Mouse (Mus musculus) hindbrain, postnatal 0 days (tissue): ENCODE measurements around the gene Fchsd2. TPM values are rescaled to one million over a fixed set of nuclear protein-coding genes. Genes with fewer than 3 reads are reported as not detected.

Experiments used
- ATAC-seq: fragments of 200-750 bp; cut with Nextera tagmentation; 2 replicates; pipeline ENCODE4 v1.8.0; 2017; ENCODE audit warnings: mild to moderate bottlenecking, moderate TSS enrichment, moderate library complexity
- DNase-seq: peaks from one replicate; pipeline ENCODE4 v3.0.0-alpha.2; 2015; ENCODE audit warnings: low spot score
- H3K27ac ChIP-seq: fragments of 300-500 bp; sonication (generic); 2 replicates; pipeline ENCODE4 v1.5.1; 2014; ENCODE audit warnings: mild to moderate bottlenecking
- H3K27me3 ChIP-seq: fragments of 300-500 bp; sonication (generic); 2 replicates; pipeline ENCODE4 v1.6.1; 2014; ENCODE audit warnings: low read length, mixed read lengths; ENCODE audit not compliant: insufficient read depth
- H3K36me3 ChIP-seq: fragments of 300-500 bp; sonication (generic); 2 replicates; pipeline ENCODE4 v1.6.1; 2014; ENCODE audit warnings: low read length, mixed read lengths; ENCODE audit not compliant: insufficient read depth
- H3K4me1 ChIP-seq: fragments of 300-500 bp; sonication (generic); 2 replicates; pipeline ENCODE4 v1.6.1; 2014; ENCODE audit warnings: antibody characterized with exemption, low read length, mixed read lengths; ENCODE audit not compliant: insufficient read depth
- H3K4me2 ChIP-seq: fragments of 300-500 bp; sonication (generic); 2 replicates; pipeline ENCODE4 v1.6.1; 2014; ENCODE audit warnings: low read depth, mild to moderate bottlenecking, low read length, moderate library complexity, mixed read lengths
- H3K4me3 ChIP-seq: fragments of 300-500 bp; sonication (generic); 2 replicates; pipeline ENCODE4 v1.5.1; 2014; ENCODE audit warnings: low read length
- H3K9ac ChIP-seq: fragments of 300-500 bp; sonication (generic); replicated peaks from 2 replicates; pipeline ENCODE4 v1.6.1; 2014; ENCODE audit warnings: mild to moderate bottlenecking, low read length, moderate library complexity, mixed read lengths
- H3K9me3 ChIP-seq: fragments of 300-500 bp; sonication (generic); 2 replicates; pipeline ENCODE4 v1.6.1; 2016; ENCODE audit warnings: low read length, mixed read lengths
- CTCF ChIP-seq: IDR thresholded peaks from 2 replicates; pipeline ENCODE4 v1.5.1; 2016; ENCODE audit warnings: antibody characterized with exemption, control low read depth, low read depth
- WGBS: fragments of 180-500 bp; shearing (Covaris S2); extraction: QIAGEN DNeasy Blood & Tissue Kit; methylation state at CpG from one replicate; pipeline ENCODE4 v1.1.7; 2014; 5-methylcytosine and 5-hydroxymethylcytosine counted together
- polyA plus RNA-seq: library from polyadenylated mRNA; unstranded; fragments of >200 nt; fragmentation: Nextera tagmentation; extraction: Ambion mirVana; gene quantifications from 2 replicates; pipeline ENCODE4 v1.2.1, GENCODE M21; 2015
- total RNA-seq: library from RNA; depleted of rRNA; stranded (reverse); fragments of >200 nt; gene quantifications from 2 replicates; pipeline ENCODE4 v1.2.3, GENCODE M21; 2014

Gene Fchsd2
- total and polyA plus RNA-seq, 2 experiments from 2014 or later: 34.2 to 43.1 TPM

DNA sequence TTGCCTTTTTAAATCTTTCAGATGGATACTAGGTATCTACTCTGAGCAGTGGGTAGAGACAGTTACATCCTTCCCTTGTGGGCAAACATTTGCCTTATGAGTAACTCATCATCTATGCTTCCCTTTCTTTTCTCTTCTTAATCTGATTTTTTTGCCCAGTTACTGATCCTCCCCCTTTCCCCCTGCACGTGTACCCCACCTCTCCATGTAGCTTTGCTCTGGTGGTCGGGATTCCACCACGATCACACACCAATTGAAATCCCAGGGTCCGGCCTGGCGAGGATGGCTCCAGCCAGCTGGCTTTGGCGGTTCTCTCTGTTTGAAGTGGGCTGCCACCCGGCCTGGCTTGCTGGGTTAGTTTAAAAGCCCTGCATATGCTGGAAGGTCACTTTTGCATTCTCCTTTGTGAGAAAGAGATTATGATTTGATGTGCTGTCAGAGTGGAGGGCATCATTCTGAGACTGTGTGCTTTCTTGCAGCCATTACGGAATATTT, 17.2 kb downstream of the Fchsd2 start:
- Histone ChIP-seq H3K4me1 (peaks cover 10% of the 10 kb centered on the region; the same call in 1 of the 2 replicates), H3K36me3 (no peaks in the 10 kb centered on the region), H3K27ac (peak overlapping the region; percentile 99), H3K9me3 (no peaks in the 10 kb centered on the region), H3K27me3 (no peaks in the 10 kb centered on the region), H3K4me3 (peak overlapping the region; percentile 90), H3K9ac (peak overlapping the region; percentile 94), H3K4me2 (peak overlapping the region; percentile 87)
- no peak for TF ChIP-seq CTCF
- 5% methylated on average over 8 of the region's 8 CpGs for WGBS
- DNase-seq: peak; percentile 59
- no peak for ATAC-seq

DNA sequence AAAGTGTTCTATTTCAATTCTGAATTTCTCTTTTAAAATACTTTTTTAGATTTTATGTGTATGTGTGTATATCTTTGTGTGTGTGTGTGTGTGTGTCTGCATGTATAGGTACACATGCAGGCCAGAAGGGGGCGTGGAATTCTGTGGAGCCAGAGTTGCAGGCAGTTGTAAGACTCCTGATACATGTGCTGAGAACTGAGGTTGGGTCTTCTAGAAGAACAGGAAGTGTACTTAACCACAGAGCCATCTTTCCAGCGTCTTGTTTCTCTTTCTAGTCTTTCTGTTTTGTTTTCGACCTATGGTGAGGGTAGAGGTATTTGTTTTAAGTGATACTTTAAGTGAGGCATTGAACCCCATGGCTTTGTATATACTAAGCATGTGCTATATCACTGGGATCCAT, 20.7 kb downstream of the Fchsd2 start:
- no peak overlapping the region for H3K9ac ChIP-seq
- no peak for DNase-seq
- no peaks in the 10 kb centered on the region; the same call in 1 of the 2 replicates for H3K4me1 ChIP-seq
- H3K9me3 ChIP-seq: no peaks in the 10 kb centered on the region
- no peaks in the 10 kb centered on the region for H3K27me3 ChIP-seq
- no peak overlapping the region for H3K4me2 ChIP-seq
- no peak overlapping the region for H3K27ac ChIP-seq
- 0 out of 2 replicates have a peak, but pooled peaks cover 20% of the 10 kb centered on the region for H3K36me3 ChIP-seq
- no peak for ATAC-seq
- WGBS: 91% methylated on average over 3 of the region's 3 CpGs
- TF ChIP-seq CTCF: no peak
- no peak overlapping the region for H3K4me3 ChIP-seq

DNA sequence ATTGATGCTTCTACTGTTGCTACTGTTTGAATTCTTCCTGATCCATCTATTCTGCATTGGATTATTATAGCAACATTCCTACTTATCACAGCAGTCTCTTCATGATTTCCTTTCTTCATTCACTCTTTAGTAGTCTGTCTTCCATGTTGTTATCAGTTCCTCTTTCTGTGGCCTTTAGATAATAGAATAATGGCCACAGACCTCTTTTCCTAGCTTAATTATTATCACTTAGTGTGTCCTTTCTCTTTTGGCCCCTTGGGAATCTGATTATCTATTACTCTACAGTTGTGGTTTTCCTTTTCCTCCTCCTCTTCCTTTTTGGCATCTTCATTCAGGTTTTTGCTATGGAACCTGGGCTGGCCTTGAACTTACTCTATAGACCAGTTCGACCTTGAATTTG, 21.7 kb downstream of the Fchsd2 start:
- ATAC-seq: no peak
- 0 out of 2 replicates have a peak, but pooled peaks cover 20% of the 10 kb centered on the region for H3K36me3 ChIP-seq
- 100% methylated on average over 1 of the region's 1 CpGs for WGBS

GRCm38 (mm10) chr7:101119391-101119790, 26.7 kb downstream of the Fchsd2 start:
- peaks cover 20% of the 10 kb centered on the region; the same call in 1 of the 2 replicates for H3K36me3 ChIP-seq
- ATAC-seq (no peak), DNase-seq (no peak)
- no peak overlapping the region for H3K4me3 ChIP-seq
- no peaks in the 10 kb centered on the region for H3K9me3 ChIP-seq
- H3K27ac ChIP-seq: no peak overlapping the region
- TF ChIP-seq CTCF: no peak
- H3K4me1 ChIP-seq: no peaks in the 10 kb centered on the region
- WGBS: 92% methylated on average over 7 of the region's 7 CpGs
- no peak overlapping the region for H3K4me2 ChIP-seq
- no peaks in the 10 kb centered on the region for H3K27me3 ChIP-seq
- H3K9ac ChIP-seq: no peak overlapping the region

More for the DNA sequence above, 21.7 kb downstream of the Fchsd2 start:
- no peak overlapping the region for H3K9ac ChIP-seq
- H3K4me2 ChIP-seq: no peak overlapping the region
- TF ChIP-seq CTCF: no peak
- DNase-seq: no peak
- no peak overlapping the region for H3K27ac ChIP-seq
- no peaks in the 10 kb centered on the region for H3K27me3 ChIP-seq
- H3K9me3 ChIP-seq: no peaks in the 10 kb centered on the region
- no peak overlapping the region for H3K4me3 ChIP-seq
- H3K4me1 ChIP-seq: no peaks in the 10 kb centered on the region; the same call in 1 of the 2 replicates

DNA sequence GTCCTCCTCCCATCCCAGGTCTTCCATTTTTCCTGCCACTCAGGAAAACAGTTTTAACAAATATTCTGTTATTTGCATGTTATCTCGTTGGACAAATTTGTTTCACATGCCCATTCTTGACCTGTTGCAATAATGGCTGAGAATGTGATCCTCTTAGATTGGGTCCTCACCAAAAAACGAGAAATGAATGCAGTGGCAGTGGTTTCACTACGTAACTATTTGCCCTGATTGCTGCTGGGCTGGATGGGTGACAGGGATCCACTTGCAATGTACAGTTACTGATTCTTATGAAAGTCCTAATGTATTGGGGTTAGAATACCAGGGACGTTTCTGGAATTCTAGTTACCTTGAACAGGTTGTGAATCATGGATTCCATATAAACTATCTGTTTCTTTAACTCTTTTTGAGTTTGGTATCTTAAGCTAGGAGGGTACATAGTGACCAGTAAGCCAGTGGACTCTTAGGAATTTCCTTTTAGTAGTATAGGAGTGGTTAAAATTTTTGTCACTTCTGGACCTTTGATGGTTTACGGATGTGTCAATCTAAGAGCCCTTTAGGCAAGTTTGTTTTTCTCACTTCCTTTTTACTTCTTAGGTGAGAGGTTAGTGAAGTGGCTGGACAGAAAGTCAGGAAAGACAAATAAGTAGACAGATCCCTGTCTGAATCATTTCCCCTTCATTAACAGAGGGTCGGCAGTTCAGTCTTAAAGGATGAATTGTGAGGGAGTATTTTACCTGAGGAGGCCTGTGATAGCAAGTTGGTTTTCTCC, 31.1 kb downstream of the Fchsd2 start:
- ATAC-seq (no peak), DNase-seq (no peak)
- Histone ChIP-seq H3K4me2 (no peak overlapping the region), H3K36me3 (no peaks in the 10 kb centered on the region; the same call in 1 of the 2 replicates), H3K4me3 (no peak overlapping the region), H3K4me1 (no peaks in the 10 kb centered on the region), H3K27me3 (no peaks in the 10 kb centered on the region), H3K27ac (no peak overlapping the region), H3K9me3 (no peaks in the 10 kb centered on the region), H3K9ac (no peak overlapping the region)
- TF ChIP-seq CTCF: no peak
- WGBS: 86% methylated on average over 6 of the region's 6 CpGs

DNA sequence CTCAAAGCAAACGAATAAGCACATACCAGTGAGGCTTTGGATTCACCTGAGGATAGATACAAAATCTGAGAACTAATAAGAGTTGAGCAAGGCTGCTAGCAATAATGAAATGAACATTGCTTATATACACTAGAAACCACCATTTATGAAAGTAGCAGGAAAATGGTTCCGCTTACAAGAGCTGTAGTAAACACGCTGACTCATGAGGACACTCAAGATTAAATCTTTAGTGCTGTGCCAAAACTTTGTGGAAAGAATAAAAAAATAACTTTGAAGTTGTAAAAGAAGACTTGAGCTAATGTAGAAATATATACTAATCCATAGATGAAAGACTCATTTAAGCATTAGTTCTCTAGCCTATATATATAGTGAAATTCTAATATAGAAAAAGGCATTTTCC, 35.1 kb downstream of the Fchsd2 start:
- ATAC-seq (no peak), DNase-seq (no peak)
- no peaks in the 10 kb centered on the region for H3K9me3 ChIP-seq
- H3K4me2 ChIP-seq: no peak overlapping the region
- no peak overlapping the region for H3K4me3 ChIP-seq
- TF ChIP-seq CTCF: no peak
- no peaks in the 10 kb centered on the region for H3K36me3 ChIP-seq
- H3K9ac ChIP-seq: no peak overlapping the region
- 76% methylated on average over 3 of the region's 3 CpGs for WGBS
- H3K4me1 ChIP-seq: no peaks in the 10 kb centered on the region
- no peaks in the 10 kb centered on the region for H3K27me3 ChIP-seq
- no peak overlapping the region for H3K27ac ChIP-seq

- Histone ChIP-seq H3K4me2 (no peak overlapping the region), H3K4me1 (no peaks in the 10 kb centered on the region), H3K9me3 (no peaks in the 10 kb centered on the region), H3K4me3 (no peak overlapping the region), H3K27me3 (no peaks in the 10 kb centered on the region), H3K27ac (no peak overlapping the region), H3K9ac (no peak overlapping the region), H3K36me3 (no peaks in the 10 kb centered on the region)
- TF ChIP-seq CTCF: no peak
- ATAC-seq (no peak), DNase-seq (no peak)
- 76% methylated on average over 4 of the region's 4 CpGs for WGBS
Observed at GRCm38 (mm10) chr7:101128536-101128935, 35.9 kb downstream of the Fchsd2 start.
